Comparison of ENCODE assay signal across 8 mouse cellular contexts in the genomic region with DNA sequence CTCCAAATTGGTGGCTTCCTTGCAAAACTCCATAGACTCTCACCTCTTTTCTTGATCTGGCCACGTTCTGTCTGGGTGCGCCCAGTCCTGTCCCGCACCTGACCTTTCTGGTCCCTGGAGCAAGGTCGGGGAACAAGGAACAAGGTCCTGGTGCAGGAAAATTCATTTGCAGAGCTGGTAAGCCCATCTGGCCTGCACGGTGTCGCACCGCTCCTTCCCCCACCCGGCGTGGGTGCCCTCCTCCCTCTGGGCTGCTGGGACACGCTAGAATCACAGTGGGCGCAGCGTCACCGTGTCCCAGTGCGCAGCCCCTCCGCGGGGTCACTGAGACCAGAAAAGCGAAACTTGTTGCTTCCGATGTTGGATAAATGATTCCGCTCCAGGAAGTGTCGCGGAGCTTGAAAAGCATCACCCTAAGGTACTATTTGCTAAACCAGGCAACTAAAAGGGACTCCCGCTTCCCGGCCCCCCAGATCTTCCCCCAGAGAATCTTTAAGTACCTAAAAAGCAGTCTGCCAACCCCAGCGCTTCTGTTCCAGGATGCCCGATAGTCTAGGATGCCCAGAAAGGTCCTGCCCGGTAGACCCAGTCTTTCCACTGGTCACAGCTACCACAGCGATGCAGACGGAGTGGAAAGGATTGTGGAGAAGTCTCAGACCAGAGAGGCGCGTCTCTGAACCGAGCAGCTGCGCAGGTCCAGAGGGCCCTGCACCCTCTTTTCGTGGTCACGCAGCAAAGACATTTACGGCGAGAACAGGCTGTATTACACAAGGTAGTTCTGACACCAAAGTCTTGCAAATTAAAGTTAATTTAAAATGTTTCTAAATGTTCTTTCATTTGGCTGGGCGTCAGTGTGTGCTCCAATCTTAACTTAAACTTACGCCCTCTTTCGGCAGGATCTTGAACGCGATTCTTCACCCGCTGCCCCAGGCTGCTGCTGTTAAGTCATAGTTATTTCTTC. TPM values are rescaled to one million over a fixed set of nuclear protein-coding genes. Genes with fewer than 3 reads are reported as not detected.
A peak's percentile ranks its signal among the peaks of the same experiment; 100 is the strongest.
DNase-seq lines count a peak whose midpoint lies in the region; ATAC-seq and TF ChIP-seq lines count a peak whose summit lies in the region.

TSS of gene Npr3 (minus strand) at position 717 of the 961 bp plus-strand sequence.

- no peaks in the 10 kb centered on the region for H3K9me3 ChIP-seq in E14TG2a.4 (ENCODE audit: low read length)
- no peaks in the 10 kb centered on the region for H3K9me3 ChIP-seq in hindbrain, embryonic 11.5 days (ENCODE audit: control insufficient read depth, low read length)
- no peaks in the 10 kb centered on the region for H3K9me3 ChIP-seq in lung, postnatal 0 days (ENCODE audit: low read length)

- no peaks in the 10 kb centered on the region for H3K36me3 ChIP-seq in E14TG2a.4 (ENCODE audit: insufficient read depth, low read length)
- H3K36me3 ChIP-seq in hindbrain, embryonic 11.5 days (ENCODE audit: control insufficient read depth, insufficient read depth, low read length) = no peaks in the 10 kb centered on the region
- no peaks in the 10 kb centered on the region for H3K36me3 ChIP-seq in lung, postnatal 0 days (ENCODE audit: insufficient read depth, low read length)

- ATAC-seq in hindbrain, embryonic 11.5 days (ENCODE audit: low FRiP score) = 0 out of 2 replicates have a peak, but pooled peaks have one; percentile 23
- ATAC-seq in lung, postnatal 0 days = peak; percentile 34

- H3K4me1 ChIP-seq in E14TG2a.4 (replicated peaks; ENCODE audit: low read depth, low read length) = peaks cover 39% of the 10 kb centered on the region
- H3K4me1 ChIP-seq in hindbrain, embryonic 11.5 days (replicated peaks; ENCODE audit: control insufficient read depth, insufficient read depth, low read length) = no peaks in the 10 kb centered on the region; the same call in 1 of the 2 replicates
- peaks cover 9% of the 10 kb centered on the region for H3K4me1 ChIP-seq in lung, postnatal 0 days (ENCODE audit: insufficient read depth, low read depth, low read length)

- no peak within 1 kb of the TSS for H3K27ac ChIP-seq in hindbrain, embryonic 11.5 days (ENCODE audit: low read depth, low read length)
- H3K27ac ChIP-seq in lung, postnatal 0 days (ENCODE audit: low read length) = peak within 1 kb of the TSS; percentile 81

- peaks cover 56% of the 10 kb centered on the region for H3K27me3 ChIP-seq in E14TG2a.4 (ENCODE audit: insufficient read depth, low read length)
- peaks cover 35% of the 10 kb centered on the region for H3K27me3 ChIP-seq in hindbrain, embryonic 11.5 days (ENCODE audit: control insufficient read depth, insufficient read depth, low read length)
- peaks cover 3% of the 10 kb centered on the region; the same call in 1 of the 2 replicates for H3K27me3 ChIP-seq in lung, postnatal 0 days (replicated peaks; ENCODE audit: insufficient read depth, low read length)

- WGBS in hindbrain, embryonic 11.5 days = under 1% methylated on average over 41 of the region's 42 CpGs
- WGBS in lung, postnatal 0 days = under 1% methylated on average over 42 of the region's 42 CpGs

- H3K9ac ChIP-seq in hindbrain, embryonic 11.5 days (ENCODE audit: low read depth, low read length) = no peak within 1 kb of the TSS; the same call in 1 of the 2 replicates
- H3K9ac ChIP-seq in lung, postnatal 0 days (replicated peaks; ENCODE audit: low read depth) = peak within 1 kb of the TSS; percentile 41

- peak; percentile 69 for DNase-seq in adrenal gland, postnatal 14 days
- peak; percentile 65 for DNase-seq in forelimb bud, embryonic 11.5 days (ENCODE audit: low read depth, low spot score)
- DNase-seq in hindbrain, embryonic 11.5 days (ENCODE audit: low spot score) = peak; percentile 78
- peak; percentile 35 to 41 for DNase-seq in layer of hippocampus, postnatal 14 days (ENCODE audit: low spot score in 2 of 2)
- DNase-seq in lung, postnatal 0 days (ENCODE audit: low spot score) = peak; percentile 80
- DNase-seq in right cerebral cortex, postnatal 10 days (ENCODE audit: low spot score in 2 of 2) = peak; percentile 40 to 48
- DNase-seq in c-Kit-positive CD71-positive TER-119-positive erythroid progenitor cells, embryonic 14.5 days (ENCODE audit: low spot score) = no peak

- TF ChIP-seq CTCF in E14TG2a.4 (conservative IDR thresholded peaks at IDR 0.05; ENCODE audit: low read length) = peak; percentile 31
- TF ChIP-seq CTCF in lung, postnatal 0 days (IDR thresholded peaks at IDR 0.05) = peak; percentile 63

- peak within 1 kb of the TSS; percentile 78 for H3K4me3 ChIP-seq in E14TG2a.4 (replicated peaks; ENCODE audit: low read length)
- H3K4me3 ChIP-seq in hindbrain, embryonic 11.5 days (ENCODE audit: low read depth, low read length) = peak within 1 kb of the TSS; percentile 50
- peak within 1 kb of the TSS; percentile 62 for H3K4me3 ChIP-seq in lung, postnatal 0 days (ENCODE audit: low read depth, low read length)

- 0 out of 2 replicates have a peak, but pooled peaks have one; percentile 15 for TF ChIP-seq EP300 in lung, postnatal 0 days (IDR thresholded peaks at IDR 0.05)

- peak within 1 kb of the TSS; percentile 91 for H3K4me2 ChIP-seq in hindbrain, embryonic 11.5 days (replicated peaks; ENCODE audit: low read depth, low read length)
- H3K4me2 ChIP-seq in lung, postnatal 0 days (replicated peaks; ENCODE audit: low read depth, low read length) = peak within 1 kb of the TSS; percentile 86

RNA-seq across cellular contexts. Expression of gene Npr3, which starts in this region (rescaled TPM):
- total RNA-seq in adrenal gland, postnatal 14 days (2021) = 47.2 and 51.8 TPM in 2 replicates
- polyA plus RNA-seq in hindbrain, embryonic 11.5 days (2014; fragmentation: Nextera tagmentation; extraction: Ambion mirVana) = 4.2 and 5.3 TPM in 2 replicates
- total RNA-seq in layer of hippocampus, postnatal 14 days (2021) = 10 to 100 TPM; 17.6 to 20.3 TPM
- 11.2 and 16.4 TPM in 2 replicates for polyA plus RNA-seq in lung, postnatal 0 days (2015; fragmentation: Nextera tagmentation; extraction: Ambion mirVana)
